Mouse (Mus musculus) myocyte (in vitro differentiated cells): Measurements from ENCODE around the gene Ufsp2. TPM values are rescaled to one million over a fixed set of nuclear protein-coding genes. Genes with fewer than 3 reads are reported as not detected.

Source experiments
- H3K27me3 ChIP-seq: one replicate; pipeline ENCODE4 v1.6.1; 2011; ENCODE audit not compliant: control insufficient read depth, insufficient read depth, insufficient read length
- H3K36me3 ChIP-seq: one replicate; pipeline ENCODE4 v1.6.1; 2011; ENCODE audit not compliant: control insufficient read depth, insufficient read depth
- H3K4me2 ChIP-seq: one replicate; pipeline ENCODE4 v1.6.1; 2011; ENCODE audit warnings: low read depth, control low read depth
- H3K4me3 ChIP-seq: one replicate; pipeline ENCODE4 v1.5.1; 2011; ENCODE audit warnings: mild to moderate bottlenecking, control low read depth, moderate library complexity
- H3K79me2 ChIP-seq: one replicate; pipeline ENCODE4 v1.6.1; 2011; ENCODE audit not compliant: control insufficient read depth, insufficient read depth
- H3ac ChIP-seq: one replicate; pipeline ENCODE4 v1.6.1; 2011; ENCODE audit not compliant: control insufficient read depth, insufficient read length
- CEBPB ChIP-seq: IDR thresholded peaks from 2 replicates; pipeline ENCODE4 v1.6.1; 2011; ENCODE audit warnings: mild to moderate bottlenecking, moderate library complexity; ENCODE audit not compliant: poor library complexity, insufficient read depth, severe bottlenecking
- E2F4 ChIP-seq: IDR thresholded peaks from one replicate; pipeline ENCODE4 v1.6.1; 2011; ENCODE audit warnings: mild to moderate bottlenecking, control low read depth, moderate library complexity; ENCODE audit not compliant: insufficient read depth
- MAX ChIP-seq: IDR thresholded peaks from one replicate; pipeline ENCODE4 v1.6.1; 2011; ENCODE audit warnings: low read depth, mild to moderate bottlenecking, control low read depth
- MYOD1 ChIP-seq, 3 experiments: IDR thresholded peaks; one replicate each; pipeline ENCODE4 v1.6.1; 2011; ENCODE audit warnings: control low read depth in 2 of 3, low read depth in 2 of 3, mild to moderate bottlenecking in 2 of 3, moderate library complexity in 1 of 3; ENCODE audit not compliant: insufficient read length in 2 of 3, control insufficient read depth in 1 of 3
- MYOG ChIP-seq, 3 experiments: IDR thresholded peaks; one replicate each; pipeline ENCODE4 v1.6.1; 2011; ENCODE audit warnings: control low read depth in 2 of 3, low read depth in 2 of 3, mild to moderate bottlenecking in 2 of 3; ENCODE audit not compliant: insufficient read length in 2 of 3, control insufficient read depth in 1 of 3, insufficient read depth in 1 of 3
- POLR2A ChIP-seq: IDR thresholded peaks from one replicate; pipeline ENCODE4 v1.6.1; 2011; ENCODE audit warnings: low read depth, mild to moderate bottlenecking, control low read depth, moderate library complexity; ENCODE audit not compliant: insufficient read length
- POLR2AphosphoS2 ChIP-seq: IDR thresholded peaks from one replicate; pipeline ENCODE4 v1.6.1; 2011; ENCODE audit warnings: low read depth, control low read depth; ENCODE audit not compliant: insufficient read length
- REST ChIP-seq: IDR thresholded peaks from one replicate; pipeline ENCODE4 v1.6.1; 2011; ENCODE audit warnings: mild to moderate bottlenecking, control low read depth, moderate library complexity; ENCODE audit not compliant: insufficient read depth, insufficient read length
- SRF ChIP-seq: IDR thresholded peaks from one replicate; pipeline ENCODE4 v1.6.1; 2011; ENCODE audit warnings: low read depth; ENCODE audit not compliant: control insufficient read depth, insufficient read length
- TCF12 ChIP-seq: IDR thresholded peaks from one replicate; pipeline ENCODE4 v1.6.1; 2011; ENCODE audit warnings: mild to moderate bottlenecking, control low read depth; ENCODE audit not compliant: poor library complexity, insufficient read depth, severe bottlenecking
- TCF3 ChIP-seq: IDR thresholded peaks from one replicate; pipeline ENCODE4 v1.6.1; 2011; ENCODE audit warnings: low read depth, control low read depth; ENCODE audit not compliant: insufficient read length
- USF1 ChIP-seq: IDR thresholded peaks from one replicate; pipeline ENCODE4 v1.6.1; 2011; ENCODE audit warnings: low read depth, mild to moderate bottlenecking, control low read depth, moderate library complexity
- polyA plus RNA-seq: library from polyadenylated mRNA; unstranded; fragments of >200 nt; fragmentation: generic; extraction: Trizol; gene quantifications from one replicate; pipeline ENCODE4 v1.2.1, GENCODE M21; 2012; ENCODE audit warnings: missing spikeins

Gene Ufsp2
- polyA plus RNA-seq, 1 experiment: 17.9 TPM

DNA sequence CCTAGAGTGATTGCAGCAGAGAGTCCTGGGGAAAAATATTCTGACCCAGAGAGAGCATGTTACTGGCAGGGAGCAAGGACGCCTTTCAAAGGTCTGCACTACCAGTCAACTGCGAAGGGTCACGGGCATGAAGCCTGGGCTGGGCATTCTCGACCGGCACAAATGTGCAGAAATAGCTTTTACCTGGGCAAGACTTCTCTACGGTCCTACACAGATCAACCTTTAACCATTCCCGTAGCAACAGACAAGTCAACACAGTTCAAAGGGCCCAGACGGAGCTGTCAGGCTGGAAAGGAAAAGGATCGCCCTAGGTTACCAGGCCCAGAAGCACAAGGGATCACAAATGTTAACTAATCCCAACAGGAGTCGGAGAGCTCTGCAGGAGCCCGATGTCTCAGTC, 60.9 kb downstream of the Ufsp2 start:
- no peaks in the 10 kb centered on the region for H3K27me3 ChIP-seq
- H3ac ChIP-seq: no peak overlapping the region
- TF ChIP-seq MAX: no peak
- TF ChIP-seq REST: no peak
- no peak for TF ChIP-seq MYOG (IDR thresholded peaks at IDR 0.05; ENCODE audit: control insufficient read depth in 1 of 3, insufficient read depth in 1 of 3, insufficient read length in 2 of 3, low read depth in 2 of 3)
- TF ChIP-seq POLR2A: no peak
- no peak for TF ChIP-seq E2F4
- no peak for TF ChIP-seq POLR2AphosphoS2
- no peak for TF ChIP-seq TCF12
- no peak for TF ChIP-seq MYOD1 (IDR thresholded peaks at IDR 0.05; ENCODE audit: control insufficient read depth in 1 of 3, insufficient read length in 2 of 3, low read depth in 2 of 3)
- no peak for TF ChIP-seq TCF3
- TF ChIP-seq SRF: no peak
- no peak for TF ChIP-seq CEBPB
- no peak for TF ChIP-seq USF1
- H3K4me2 ChIP-seq: no peak overlapping the region
- no peaks in the 10 kb centered on the region for H3K79me2 ChIP-seq
- peaks cover 12% of the 10 kb centered on the region for H3K36me3 ChIP-seq
- H3K4me3 ChIP-seq: no peak overlapping the region

DNA sequence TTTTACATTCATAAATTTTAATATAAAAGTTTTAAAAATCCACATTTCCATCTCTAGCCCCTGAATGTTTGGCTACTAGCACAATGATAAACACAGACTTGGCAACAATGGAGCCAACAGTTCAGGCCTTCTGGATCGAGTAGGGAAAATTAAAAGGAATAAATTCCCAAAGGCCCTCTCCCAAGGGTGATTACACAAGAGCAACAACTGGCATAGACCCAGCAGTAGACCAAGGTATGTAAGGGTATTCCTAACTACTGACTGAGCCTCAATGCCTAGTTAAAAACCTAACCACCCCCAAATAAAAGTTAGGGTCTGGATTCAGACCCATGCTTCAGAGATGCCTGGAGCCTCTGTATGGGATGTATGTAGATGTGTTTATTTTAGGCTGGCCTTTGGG, 64.3 kb downstream of the Ufsp2 start:
- Histone ChIP-seq H3K4me3 (no peak overlapping the region), H3K36me3 (peaks cover 13% of the 10 kb centered on the region), H3K4me2 (no peak overlapping the region), H3K27me3 (no peaks in the 10 kb centered on the region), H3ac (no peak overlapping the region), H3K79me2 (no peaks in the 10 kb centered on the region)
- TF ChIP-seq E2F4 (no peak), MYOG (IDR thresholded peaks at IDR 0.05; ENCODE audit: control insufficient read depth in 1 of 3, insufficient read depth in 1 of 3, insufficient read length in 2 of 3, low read depth in 2 of 3) (no peak), SRF (no peak), CEBPB (no peak), USF1 (no peak), MAX (no peak), POLR2AphosphoS2 (no peak), MYOD1 (IDR thresholded peaks at IDR 0.05; ENCODE audit: control insufficient read depth in 1 of 3, insufficient read length in 2 of 3, low read depth in 2 of 3) (no peak), POLR2A (no peak), REST (no peak), TCF12 (no peak), TCF3 (no peak)

DNA sequence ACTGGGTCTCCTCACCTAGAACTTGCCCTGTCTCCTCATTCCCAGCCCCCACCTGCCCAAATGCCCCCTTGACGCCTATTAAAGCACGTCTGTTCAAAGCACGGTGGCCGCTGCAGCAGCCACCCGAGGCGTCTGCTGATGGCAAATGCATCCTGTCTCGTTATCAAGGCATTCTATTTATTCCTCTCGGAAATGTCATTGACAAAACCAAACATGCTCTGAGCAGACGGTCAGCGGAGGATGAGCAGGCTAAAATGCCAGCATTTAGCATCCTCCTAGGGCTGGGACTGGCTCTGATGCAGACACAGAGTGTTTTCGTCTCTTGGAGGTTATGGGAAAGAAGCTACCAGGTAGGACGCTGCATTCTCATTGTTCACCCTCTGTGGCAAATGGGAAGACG, 64.9 kb downstream of the Ufsp2 start:
- H3K4me2 ChIP-seq: no peak overlapping the region

More for the DNA sequence above, 64.9 kb downstream of the Ufsp2 start:
- Histone ChIP-seq H3K79me2 (no peaks in the 10 kb centered on the region), H3ac (no peak overlapping the region), H3K4me3 (no peak overlapping the region), H3K36me3 (peaks cover 15% of the 10 kb centered on the region), H3K27me3 (no peaks in the 10 kb centered on the region)
- TF ChIP-seq TCF12 (no peak), MYOG (IDR thresholded peaks at IDR 0.05; ENCODE audit: control insufficient read depth in 1 of 3, insufficient read depth in 1 of 3, insufficient read length in 2 of 3, low read depth in 2 of 3) (no peak), TCF3 (no peak), MYOD1 (IDR thresholded peaks at IDR 0.05; ENCODE audit: control insufficient read depth in 1 of 3, insufficient read length in 2 of 3, low read depth in 2 of 3) (no peak), POLR2AphosphoS2 (no peak), POLR2A (no peak), SRF (no peak), REST (no peak), E2F4 (no peak)

Other genes starting within 250 kb of the Ufsp2 start
- 77.7 TPM for gene Pdlim3, start 90.1 kb upstream of the Ufsp2 start, polyA plus RNA-seq
- not detected for gene Ccdc110, start 40.9 kb upstream of the Ufsp2 start, polyA plus RNA-seq
- gene 1700029J07Rik, start 276 bp upstream of the Ufsp2 start, polyA plus RNA-seq: 0.26 TPM
- 0.08 TPM for gene Lrp2bp, start 23.8 kb downstream of the Ufsp2 start, polyA plus RNA-seq
- 5.5 TPM for gene Ankrd37, start 30.2 kb downstream of the Ufsp2 start, polyA plus RNA-seq
- gene Cfap97, start 176.2 kb downstream of the Ufsp2 start, polyA plus RNA-seq: 2.9 TPM
- gene Snx25, start 176.6 kb downstream of the Ufsp2 start, polyA plus RNA-seq: 4.4 TPM
- 368 TPM for gene Slc25a4, start 235.8 kb downstream of the Ufsp2 start, polyA plus RNA-seq